Mouse (Mus musculus) liver, embryonic 12.5 days (tissue): ENCODE data around the gene Gm9507. TPM values are rescaled to one million over a fixed set of nuclear protein-coding genes. Genes with fewer than 3 reads are reported as not detected.
"Not testable (repeated sequence)": the region's sequence is repeated elsewhere in the genome, so short reads cannot be mapped to it uniquely, and the experiment has no call there.

Source experiments
- ATAC-seq: fragments of 200-750 bp; cut with Nextera tagmentation; 2 replicates; pipeline ENCODE4 v1.8.0; 2017; ENCODE audit warnings: moderate number of reproducible peaks, mild to moderate bottlenecking, moderate library complexity
- H3K27ac ChIP-seq: fragments of 300-500 bp; sonication (generic); 2 replicates; pipeline ENCODE4 v1.5.1; 2016; ENCODE audit warnings: mild to moderate bottlenecking
- H3K27me3 ChIP-seq: fragments of 300-500 bp; sonication (generic); replicated peaks from 2 replicates; pipeline ENCODE4 v1.6.1; 2016; ENCODE audit warnings: mild to moderate bottlenecking, moderate library complexity
- H3K36me3 ChIP-seq: fragments of 300-500 bp; sonication (generic); 2 replicates; pipeline ENCODE4 v1.6.1; 2016; ENCODE audit warnings: mild to moderate bottlenecking, moderate library complexity
- H3K4me1 ChIP-seq: fragments of 300-500 bp; sonication (generic); 2 replicates; pipeline ENCODE4 v1.6.1; 2016
- H3K4me2 ChIP-seq: fragments of 300-500 bp; sonication (generic); 2 replicates; pipeline ENCODE4 v1.6.1; 2016; ENCODE audit warnings: mild to moderate bottlenecking, moderate library complexity
- H3K4me3 ChIP-seq: fragments of 300-500 bp; sonication (generic); 2 replicates; pipeline ENCODE4 v1.5.1; 2016; ENCODE audit warnings: mild to moderate bottlenecking, moderate library complexity
- H3K9ac ChIP-seq: fragments of 300-500 bp; sonication (generic); 2 replicates; pipeline ENCODE4 v1.6.1; 2016; ENCODE audit warnings: mild to moderate bottlenecking, moderate library complexity
- H3K9me3 ChIP-seq: fragments of 300-500 bp; sonication (generic); replicated peaks from 2 replicates; pipeline ENCODE4 v1.6.1; 2016; ENCODE audit warnings: mild to moderate bottlenecking, moderate library complexity
- WGBS: fragments of 180-500 bp; shearing (Covaris S2); methylation state at CpG from one replicate; pipeline ENCODE4 v1.1.7; 2016; ENCODE audit not compliant: insufficient replicate concordance; 5-methylcytosine and 5-hydroxymethylcytosine counted together
- polyA plus RNA-seq: library from polyadenylated mRNA; unstranded; fragments of >200 nt; fragmentation: Nextera tagmentation; extraction: Ambion mirVana; gene quantifications from 2 replicates; pipeline ENCODE4 v1.2.1, GENCODE M21; 2016

The Gm9507 gene
- polyA plus RNA-seq, 1 experiment from 2014 or later = not detected

DNA sequence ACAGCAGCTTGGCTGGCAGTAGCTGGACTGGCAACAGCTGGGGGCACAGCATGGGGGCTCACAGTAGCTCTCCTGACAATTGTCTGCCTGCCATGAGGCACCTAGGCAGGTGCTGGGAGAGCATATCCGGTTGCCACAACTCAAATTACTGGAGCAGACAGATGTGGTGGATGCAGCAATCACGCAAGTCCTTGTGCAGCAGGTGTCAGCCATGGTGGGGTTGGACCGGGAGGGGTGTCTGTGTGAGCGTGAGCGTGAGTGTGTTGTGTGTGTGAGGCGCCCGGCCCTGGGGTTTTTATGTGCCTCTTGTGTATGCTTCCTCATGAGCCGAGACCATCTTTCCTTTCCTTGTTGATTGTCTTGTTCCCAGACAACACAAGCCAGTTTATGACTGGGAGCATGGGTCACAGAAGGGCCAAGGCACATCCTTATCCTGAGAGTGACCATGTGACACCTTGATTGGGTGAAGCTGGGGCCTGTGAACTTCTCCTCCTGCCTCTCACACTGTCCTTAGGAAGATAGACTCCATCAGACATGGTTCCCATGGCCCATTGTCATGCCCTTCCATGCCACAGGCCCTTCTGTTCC lies 12.6 kb downstream of the Gm9507 start, which contains the start of gene Gm19668:
Gene Gm19668, minus strand, starts transcription at position 213 of the 588 bp plus-strand sequence.
- H3K9ac ChIP-seq = no peak within 1 kb of the TSS
- H3K4me2 ChIP-seq = no peak within 1 kb of the TSS
- no peak within 1 kb of the TSS for H3K4me3 ChIP-seq
- H3K36me3 ChIP-seq = no peaks in the 10 kb centered on the region
- H3K4me1 ChIP-seq = 0 out of 2 replicates have a peak, but pooled peaks cover 4% of the 10 kb centered on the region
- H3K27ac ChIP-seq = no peak within 1 kb of the TSS
- H3K9me3 ChIP-seq = no peaks in the 10 kb centered on the region
- WGBS = 51% methylated on average over 8 of the region's 8 CpGs
- ATAC-seq = no peak
- H3K27me3 ChIP-seq = no peaks in the 10 kb centered on the region

DNA sequence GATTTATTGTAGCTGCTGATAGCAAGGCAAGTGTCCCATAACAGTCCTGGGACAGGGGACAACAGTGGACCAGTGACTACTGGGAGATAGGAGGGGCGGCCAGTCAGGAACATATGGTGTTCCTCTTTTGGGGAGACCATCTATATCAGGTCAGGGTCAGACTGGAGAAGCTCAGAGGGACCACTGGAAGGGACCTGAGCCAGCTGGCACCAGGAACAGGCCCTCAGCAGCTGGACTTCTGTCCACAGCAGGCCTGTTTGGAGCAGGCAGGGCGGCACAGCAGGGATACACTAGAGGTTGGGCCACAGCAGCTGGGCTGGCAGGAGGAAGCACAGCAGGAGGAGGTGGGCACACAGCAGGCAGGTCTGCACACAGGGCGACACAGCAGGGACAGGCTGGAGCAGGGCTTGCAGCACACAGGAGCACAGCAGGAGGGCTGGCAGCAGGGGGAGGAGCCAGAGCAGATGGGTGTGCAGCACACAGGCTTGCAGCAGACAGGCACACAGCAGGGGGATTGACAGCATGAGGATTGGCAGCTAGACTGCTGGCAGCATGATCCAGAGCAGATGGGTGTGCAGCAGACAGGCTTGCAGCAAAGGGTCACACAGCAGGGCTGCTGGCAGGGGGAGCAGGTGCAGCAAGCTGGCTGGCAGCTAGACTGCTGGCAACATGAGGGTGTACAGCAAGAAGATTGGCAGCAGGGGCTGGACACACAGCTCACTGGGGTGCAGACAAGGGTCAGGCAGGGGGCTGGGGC lies 13.3 kb downstream of the Gm9507 start:
- H3K9me3 ChIP-seq, H3K27ac ChIP-seq, ATAC-seq, H3K27me3 ChIP-seq, H3K4me2 ChIP-seq, H3K4me3 ChIP-seq, H3K4me1 ChIP-seq, H3K36me3 ChIP-seq, H3K9ac ChIP-seq: not testable (repeated sequence)
- 23% methylated on average over 3 of the region's 3 CpGs for WGBS

DNA sequence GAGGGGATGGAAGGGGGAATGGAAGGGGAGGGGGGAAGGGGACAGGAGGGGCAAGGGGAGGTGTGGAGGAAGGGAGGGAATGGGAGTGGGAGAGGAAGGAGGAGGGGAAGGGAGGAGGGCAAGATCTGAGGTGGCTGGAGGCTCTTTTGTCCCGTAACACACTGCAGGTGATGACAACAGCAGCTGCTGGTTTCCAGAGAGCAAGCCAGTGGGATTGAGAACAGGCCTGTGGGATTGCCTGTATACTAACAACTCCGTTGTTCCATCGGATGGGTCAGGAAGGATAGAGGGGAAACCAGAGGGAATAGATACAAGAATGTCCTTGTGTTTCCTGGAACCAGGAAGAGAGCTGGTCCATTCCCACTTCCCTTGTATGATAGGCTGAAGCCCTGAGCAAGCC lies 14.0 kb downstream of the Gm9507 start:
- H3K27ac ChIP-seq = no peak overlapping the region
- H3K4me2 ChIP-seq = no peak overlapping the region
- no peak overlapping the region for H3K4me3 ChIP-seq
- no peaks in the 10 kb centered on the region for H3K27me3 ChIP-seq
- H3K9me3 ChIP-seq = no peaks in the 10 kb centered on the region
- 22% methylated on average over 3 of the region's 3 CpGs for WGBS
- ATAC-seq = no peak
- 0 out of 2 replicates have a peak, but pooled peaks cover 4% of the 10 kb centered on the region for H3K4me1 ChIP-seq
- H3K36me3 ChIP-seq = no peaks in the 10 kb centered on the region
- H3K9ac ChIP-seq = no peak overlapping the region

DNA sequence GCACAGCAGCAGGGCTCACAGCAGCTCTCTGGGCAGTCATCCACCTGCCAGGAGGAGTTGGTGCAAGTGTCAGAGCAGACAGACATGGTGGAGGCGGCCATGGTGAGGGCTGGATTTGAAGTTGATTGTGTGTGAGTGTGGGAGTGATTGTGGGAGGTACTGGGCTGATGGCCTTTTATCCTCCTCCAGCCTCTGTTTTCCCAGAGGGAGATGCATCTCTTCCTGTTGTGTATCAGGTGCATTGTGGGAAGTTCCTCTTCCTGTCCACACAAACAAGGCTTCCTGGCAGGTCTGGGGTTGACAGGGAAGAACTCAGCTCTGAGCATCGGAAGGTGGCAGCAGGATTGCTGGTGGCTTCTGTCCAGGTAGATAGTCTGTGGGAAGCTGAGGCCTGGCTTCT lies 16.7 kb downstream of the Gm9507 start, which contains the start of gene Gm9639:
Gene Gm9639, minus strand, starts transcription at position 101 of the 400 bp plus-strand sequence.
- 43% methylated on average over 2 of the region's 2 CpGs for WGBS
- H3K4me2 ChIP-seq = no peak within 1 kb of the TSS

DNA sequence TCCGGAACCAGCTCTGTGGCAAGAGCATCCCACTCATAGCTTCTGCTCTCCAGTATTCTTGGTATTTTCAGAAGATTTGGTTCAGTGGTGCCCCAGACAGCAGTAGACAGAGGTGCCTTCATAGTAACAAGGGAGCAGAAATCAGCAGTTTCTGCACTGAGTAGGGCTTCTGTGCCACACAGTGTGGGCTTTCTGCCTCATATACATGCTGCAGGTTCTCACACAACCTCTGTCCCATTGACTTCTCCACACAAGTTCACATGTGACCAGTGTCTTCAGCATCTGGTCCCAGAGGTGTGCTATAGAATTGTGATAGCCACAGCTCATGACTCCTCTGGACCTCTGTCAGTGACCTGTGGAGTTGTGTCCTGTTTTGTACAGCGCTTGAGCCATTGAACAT lies 23.0 kb downstream of the Gm9507 start:
- Histone ChIP-seq H3K27ac (no peak overlapping the region), H3K27me3 (no peaks in the 10 kb centered on the region), H3K9ac (no peak overlapping the region), H3K36me3 (no peaks in the 10 kb centered on the region), H3K4me3 (no peak overlapping the region), H3K4me2 (no peak overlapping the region), H3K9me3 (no peaks in the 10 kb centered on the region), H3K4me1 (no peaks in the 10 kb centered on the region)
- ATAC-seq = no peak
- WGBS = 63% methylated on average over 2 of the region's 2 CpGs

More for the DNA sequence above, 16.7 kb downstream of the Gm9507 start, which contains the start of gene Gm9639:
- no peak within 1 kb of the TSS for H3K27ac ChIP-seq
- no peak within 1 kb of the TSS for H3K9ac ChIP-seq
- H3K9me3 ChIP-seq = no peaks in the 10 kb centered on the region
- no peaks in the 10 kb centered on the region for H3K36me3 ChIP-seq
- no peak within 1 kb of the TSS for H3K4me3 ChIP-seq
- ATAC-seq = no peak
- 0 out of 2 replicates have a peak, but pooled peaks cover 4% of the 10 kb centered on the region for H3K4me1 ChIP-seq
- H3K27me3 ChIP-seq = no peaks in the 10 kb centered on the region

DNA sequence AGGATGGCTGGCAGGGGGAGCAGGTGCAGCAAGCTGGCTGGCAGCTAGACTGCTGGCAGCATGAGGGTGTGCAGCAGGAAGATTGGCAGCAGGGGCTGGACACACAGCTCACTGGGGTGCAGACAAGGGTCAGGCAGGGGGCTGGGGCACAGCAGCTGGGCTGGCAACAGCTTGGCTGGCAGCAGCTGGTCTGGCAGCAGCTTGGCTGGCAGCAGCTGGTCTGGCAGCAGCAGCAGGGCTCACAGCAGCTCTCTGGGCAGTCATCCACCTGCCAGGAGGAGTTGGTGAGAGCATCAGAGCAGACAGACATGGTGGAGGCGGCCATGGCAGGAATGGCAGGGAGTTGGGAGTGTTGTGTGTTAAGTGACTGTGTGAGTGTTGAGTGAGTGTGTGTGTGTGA lies 23.8 kb downstream of the Gm9507 start, which contains the start of gene Gm7137:
Gene Gm7137, minus strand, starts transcription at position 325 of the 400 bp plus-strand sequence.
- H3K4me1 ChIP-seq, H3K36me3 ChIP-seq, H3K9ac ChIP-seq, H3K27me3 ChIP-seq, ATAC-seq, H3K4me2 ChIP-seq, H3K9me3 ChIP-seq, H3K27ac ChIP-seq, H3K4me3 ChIP-seq: not testable (repeated sequence)
- 45% methylated on average over 1 of the region's 1 CpGs for WGBS

DNA sequence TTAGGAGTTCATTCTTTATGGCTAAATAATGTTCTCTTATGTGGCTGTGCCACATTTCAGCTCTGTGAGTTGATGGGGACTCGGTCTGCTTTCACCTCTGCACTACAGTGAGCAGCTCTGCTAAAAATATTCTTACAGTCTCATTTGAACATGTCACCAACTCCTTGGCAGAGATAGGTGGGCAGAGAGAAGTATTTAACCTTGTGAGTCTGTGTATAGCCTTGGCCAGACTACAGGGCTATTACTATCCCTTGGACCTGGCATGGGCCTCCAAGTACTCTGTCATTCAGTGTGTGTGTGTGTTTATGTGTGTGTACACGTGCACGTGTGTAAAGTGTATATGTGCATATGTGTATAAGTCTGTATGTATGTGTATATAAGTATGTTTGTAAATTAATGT lies 28.2 kb downstream of the Gm9507 start:
- H3K4me3 ChIP-seq, H3K36me3 ChIP-seq, H3K27me3 ChIP-seq, H3K9ac ChIP-seq, H3K4me1 ChIP-seq, H3K4me2 ChIP-seq, H3K9me3 ChIP-seq, H3K27ac ChIP-seq, ATAC-seq: not testable (repeated sequence)
- 47% methylated on average over 1 of the region's 3 CpGs for WGBS

DNA sequence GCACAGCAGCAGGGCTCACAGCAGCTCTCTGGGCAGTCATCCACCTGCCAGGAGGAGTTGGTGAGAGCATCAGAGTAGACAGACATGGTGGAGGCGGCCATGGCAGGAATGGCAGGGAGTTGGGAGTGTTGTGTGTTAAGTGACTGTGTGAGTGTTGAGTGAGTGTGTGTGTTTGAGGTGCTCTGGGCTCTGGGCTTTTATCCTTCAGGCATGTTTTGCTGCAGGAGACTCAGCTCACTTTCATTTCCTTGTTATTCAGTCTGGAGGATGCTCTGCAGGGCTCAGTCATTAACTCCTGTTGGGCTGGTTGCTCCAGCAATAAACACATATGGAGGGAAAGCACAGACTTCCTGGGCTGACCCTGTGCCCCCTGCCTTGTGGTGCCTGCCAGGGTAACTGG lies 29.2 kb downstream of the Gm9507 start, which contains the start of gene Gm3250:
Gene Gm3250, minus strand, starts transcription at position 101 of the 400 bp plus-strand sequence.
- not testable (repeated sequence) for H3K9ac ChIP-seq, H3K27me3 ChIP-seq, H3K27ac ChIP-seq, H3K4me1 ChIP-seq, H3K4me3 ChIP-seq, H3K9me3 ChIP-seq, H3K36me3 ChIP-seq, ATAC-seq, H3K4me2 ChIP-seq
- 54% methylated on average over 1 of the region's 1 CpGs for WGBS

DNA sequence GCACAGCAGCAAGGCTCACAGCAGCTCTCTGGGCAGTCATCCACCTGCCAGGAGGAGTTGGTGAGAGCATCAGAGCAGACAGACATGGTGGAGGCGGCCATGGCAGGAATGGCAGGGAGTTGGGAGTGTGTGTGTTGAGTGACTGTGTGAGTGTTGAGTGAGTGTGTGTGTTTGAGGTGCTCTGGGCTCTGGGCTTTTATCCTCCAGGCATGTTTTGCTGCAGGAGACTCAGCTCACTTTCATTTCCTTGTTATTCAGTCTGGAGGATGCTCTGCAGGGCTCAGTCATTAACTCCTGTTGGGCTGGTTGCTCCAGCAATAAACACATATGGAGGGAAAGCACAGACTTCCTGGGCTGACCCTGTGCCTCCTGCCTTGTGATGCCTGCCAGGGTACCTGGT lies 34.8 kb downstream of the Gm9507 start, which contains the start of gene Gm7138:
Gene Gm7138, minus strand, starts transcription at position 101 of the 400 bp plus-strand sequence.
- not testable (repeated sequence) for H3K36me3 ChIP-seq, H3K4me2 ChIP-seq, H3K27me3 ChIP-seq, H3K4me3 ChIP-seq, H3K9me3 ChIP-seq, H3K9ac ChIP-seq, ATAC-seq, H3K27ac ChIP-seq, H3K4me1 ChIP-seq
- 46% methylated on average over 1 of the region's 1 CpGs for WGBS

DNA sequence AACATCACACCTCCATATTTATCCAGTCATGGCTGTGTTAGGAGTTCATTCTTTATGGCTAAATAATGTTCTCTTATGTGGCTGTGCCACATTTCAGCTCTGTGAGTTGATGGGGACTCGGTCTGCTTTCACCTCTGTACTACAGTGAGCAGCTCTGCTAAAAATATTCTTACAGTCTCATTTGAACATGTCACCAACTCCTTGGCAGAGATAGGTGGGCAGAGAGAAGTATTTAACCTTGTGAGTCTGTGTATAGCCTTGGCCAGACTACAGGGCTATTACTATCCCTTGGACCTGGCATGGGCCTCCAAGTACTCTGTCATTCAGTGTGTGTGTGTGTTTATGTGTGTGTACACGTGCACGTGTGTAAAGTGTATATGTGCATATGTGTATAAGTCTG lies 39.5 kb downstream of the Gm9507 start:
- not testable (repeated sequence) for ATAC-seq, H3K27ac ChIP-seq, H3K4me3 ChIP-seq, H3K36me3 ChIP-seq, H3K27me3 ChIP-seq, H3K9ac ChIP-seq, H3K4me2 ChIP-seq, H3K4me1 ChIP-seq, H3K9me3 ChIP-seq
- WGBS = 80% methylated on average over 3 of the region's 3 CpGs

DNA sequence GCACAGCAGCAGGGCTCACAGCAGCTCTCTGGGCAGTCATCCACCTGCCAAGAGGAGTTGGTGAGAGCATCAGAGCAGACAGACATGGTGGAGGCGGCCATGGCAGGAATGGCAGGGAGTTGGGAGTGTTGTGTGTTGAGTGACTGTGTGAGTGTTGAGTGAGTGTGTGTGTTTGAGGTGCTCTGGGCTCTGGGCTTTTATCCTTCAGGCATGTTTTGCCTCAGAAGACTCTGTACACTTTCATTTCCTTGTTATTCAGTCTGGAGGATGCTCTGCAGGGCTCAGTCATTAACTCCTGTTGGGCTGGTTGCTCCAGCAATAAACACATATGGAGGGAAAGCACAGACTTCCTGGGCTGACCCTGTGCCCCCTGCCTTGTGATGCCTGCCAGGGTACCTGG lies 40.4 kb downstream of the Gm9507 start, which contains the start of gene Gm3238:
Gene Gm3238, minus strand, starts transcription at position 101 of the 400 bp plus-strand sequence.
- not testable (repeated sequence) for H3K4me1 ChIP-seq, H3K9ac ChIP-seq, ATAC-seq, H3K4me3 ChIP-seq, H3K4me2 ChIP-seq, H3K27ac ChIP-seq, H3K9me3 ChIP-seq, H3K27me3 ChIP-seq, H3K36me3 ChIP-seq
- 45% methylated on average over 1 of the region's 1 CpGs for WGBS

DNA sequence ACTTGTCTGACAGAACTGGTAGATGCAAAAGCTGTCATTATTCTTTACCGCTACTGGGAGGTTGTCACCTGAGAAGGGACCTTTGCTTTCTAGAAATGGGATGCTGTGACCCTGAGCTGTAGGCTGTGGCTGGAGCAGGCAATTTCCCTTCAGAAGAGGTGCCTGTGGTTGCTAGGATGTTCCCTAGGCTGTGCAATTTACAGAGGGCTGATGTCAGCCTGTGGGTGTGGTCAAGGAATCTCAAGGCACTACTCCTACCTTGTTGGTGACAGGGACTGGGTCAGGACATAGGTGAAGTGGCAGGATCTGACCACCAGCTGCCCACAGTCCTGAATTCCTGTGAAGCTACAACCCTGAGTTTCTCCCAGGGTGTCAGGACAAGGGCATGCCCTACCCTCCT lies 41.9 kb downstream of the Gm9507 start:
- WGBS = 63% methylated on average over 1 of the region's 1 CpGs
- H3K36me3 ChIP-seq = no peaks in the 10 kb centered on the region
- no peak overlapping the region for H3K9ac ChIP-seq
- no peaks in the 10 kb centered on the region for H3K9me3 ChIP-seq
- no peak overlapping the region for H3K27ac ChIP-seq
- H3K4me2 ChIP-seq = no peak overlapping the region
- no peaks in the 10 kb centered on the region for H3K4me1 ChIP-seq
- no peak for ATAC-seq
- no peak overlapping the region for H3K4me3 ChIP-seq
- no peaks in the 10 kb centered on the region for H3K27me3 ChIP-seq
